Mouse (Mus musculus) embryonic stem cell, embryonic (primary cell): ENCODE data around the gene Ankrd34b.

Experiments
- CTCF ChIA-PET, 4 experiments: fragments of 300-600 bp in 2 of 4; fragments of 350-600 bp in 2 of 4; sonication (Branson Sonifier 250); formaldehyde crosslinking; loops; one replicate each; lab custom pipeline; 2022; ENCODE audit warnings: inconsistent platforms in 2 of 4; lab: Charles Lee
- POLR2A ChIA-PET, 4 experiments: fragments of 300-600 bp in 2 of 4; fragments of 350-600 bp in 2 of 4; sonication (Branson Sonifier 250); formaldehyde crosslinking; loops; one replicate each; lab custom pipeline; 2022; ENCODE audit warnings: antibody characterized with exemption in 4 of 4, inconsistent platforms in 1 of 4; lab: Charles Lee

Ankrd34b gene

GRCm38 (mm10) chr13:92469381-92469780 lies 43.7 kb downstream of the Ankrd34b start:
- ChIA-PET CTCF (no interaction called here), POLR2A (no interaction called here)

GRCm38 (mm10) chr13:92470151-92470550 lies 44.5 kb downstream of the Ankrd34b start:
- POLR2A ChIA-PET: no interaction called here
- CTCF ChIA-PET: no interaction called here

GRCm38 (mm10) chr13:92483348-92483747 lies 57.7 kb downstream of the Ankrd34b start:
- ChIA-PET POLR2A (interaction anchor here in 1 of 4 experiments (1.4 kb wide), 1 partner anchor 129 kb away, joined by 5 read pairs; the partner anchor contains the start of genes Dhfr and Msh3), CTCF (interaction anchor here in 1 of 4 experiments (0.8 kb wide), 1 partner anchor 30 kb away, joined by 3 read pairs; no protein-coding TSS in a partner anchor)

- CTCF ChIA-PET: interaction anchor here in 1 of 4 experiments (0.8 kb wide), 1 partner anchor 29 kb away, joined by 3 read pairs; no protein-coding TSS in a partner anchor
- POLR2A ChIA-PET: interaction anchor here in 2 of 4 experiments (0.8 to 1.4 kb wide), 2 partner anchors 8 to 130 kb away, joined by 3 read pairs; partner anchors contain the start of genes Dhfr (in 1 of the 2) and Msh3 (in 1 of the 2)
Observed at GRCm38 (mm10) chr13:92483852-92484463, 58.3 kb downstream of the Ankrd34b start, which contains the start of gene Fam151b. TSS of gene Fam151b (minus strand) at chr13:92484015.

GRCm38 (mm10) chr13:92490817-92491216 lies 65.1 kb downstream of the Ankrd34b start:
- ChIA-PET POLR2A (interaction anchor here in 1 of 4 experiments (0.5 to 1.6 kb wide), 4 partner anchors 9 to 1269 kb away, joined by 3 to 4 read pairs (median 3); partner anchors contain the start of genes Dhfr and Msh3), CTCF (interaction anchor here in 1 of 4 experiments (0.5 kb wide), 1 partner anchor 250 kb away, joined by 3 read pairs; no protein-coding TSS in a partner anchor)
